Mouse (Mus musculus) B cell, adult 2 months (primary cell): ENCODE measurements around the gene Msn.
A peak's percentile ranks its signal among the peaks of the same experiment; 100 is the strongest.
"Not testable (repeated sequence)": the region's sequence is repeated elsewhere in the genome, so short reads cannot be mapped to it uniquely, and the experiment has no call there.

ENCODE experiments used
- DNase-seq, 2 experiments: peaks; one replicate each; pipeline ENCODE4 v3.0.0; 2022

Gene Msn

GRCm38 (mm10) chrX:96148217-96148616, 52.4 kb downstream of the Msn start:
- DNase-seq: no peak

- no peak for DNase-seq
Observed at GRCm38 (mm10) chrX:96153362-96153761, 57.5 kb downstream of the Msn start.

- peak; percentile 40 to 55 for DNase-seq
Observed at GRCm38 (mm10) chrX:96157936-96158335, 62.1 kb downstream of the Msn start.

- peak; percentile 54 to 61 for DNase-seq
Observed at GRCm38 (mm10) chrX:96162571-96162970, 66.7 kb downstream of the Msn start.

- no peak for DNase-seq
Observed at GRCm38 (mm10) chrX:96171645-96172388, 76.0 kb downstream of the Msn start.

- DNase-seq: peak; percentile 50 to 58
Observed at GRCm38 (mm10) chrX:96178437-96178836, 82.6 kb downstream of the Msn start.

- DNase-seq: no peak
Observed at GRCm38 (mm10) chrX:96184100-96184732, 88.4 kb downstream of the Msn start.

GRCm38 (mm10) chrX:96205143-96205542, 109.3 kb downstream of the Msn start:
- not testable (repeated sequence) for DNase-seq

GRCm38 (mm10) chrX:96206872-96207271, 111.0 kb downstream of the Msn start:
- DNase-seq: no peak

GRCm38 (mm10) chrX:96218088-96218487, 122.2 kb downstream of the Msn start:
- no peak for DNase-seq
